Mouse (Mus musculus) megakaryocyte, embryonic 14.5 days (primary cell): Measurements from ENCODE around the gene Gipc2.

Experiments
- FLI1 ChIP-seq: IDR thresholded peaks from 2 replicates; pipeline ENCODE4 v1.6.1; 2012; ENCODE audit warnings: low read length, inconsistent platforms, mixed read lengths
- GATA1 ChIP-seq: IDR thresholded peaks from 3 replicates; pipeline ENCODE4 v1.6.1; 2012; ENCODE audit warnings: mixed read lengths, low read length, inconsistent platforms, borderline replicate concordance

DNA sequence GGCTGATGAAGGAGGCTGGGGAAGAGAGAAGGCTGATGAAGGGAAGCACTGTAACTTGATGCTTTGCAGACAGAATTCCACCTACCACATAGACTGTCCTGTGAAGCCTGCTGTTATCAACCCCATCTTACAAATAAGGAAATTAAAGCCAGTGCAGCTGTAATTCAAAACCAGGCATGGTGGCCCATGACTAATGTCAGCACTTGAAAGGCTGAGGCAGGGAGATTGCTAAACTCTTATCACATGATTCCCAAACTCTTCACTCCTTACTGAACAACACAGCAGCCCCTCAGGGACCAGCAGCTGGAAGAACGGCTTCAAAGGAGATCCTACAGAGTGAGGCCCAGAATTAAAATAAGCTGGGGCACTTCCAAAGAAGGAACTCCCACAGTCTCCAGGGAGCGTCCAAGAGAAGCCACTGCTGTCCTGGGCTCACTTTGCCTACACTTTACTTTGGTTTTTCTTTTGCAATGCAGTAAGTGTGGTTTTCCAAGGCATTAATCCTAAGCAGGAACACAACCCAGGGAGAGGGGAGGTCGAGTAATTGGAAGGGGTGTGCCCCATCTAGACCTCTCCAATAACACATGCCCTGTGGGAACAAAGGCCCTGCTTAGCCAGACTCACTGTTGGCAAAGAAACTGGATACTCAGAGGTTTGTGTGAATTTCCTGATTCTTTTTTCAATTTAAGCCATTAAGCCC lies 57.3 kb downstream of the Gipc2 start:
- TF ChIP-seq GATA1 (no peak), FLI1 (no peak)
